Mouse (Mus musculus) gastrocnemius, adult 2 months (tissue): ENCODE results near the gene Ptprc. TPM values are rescaled to one million over a fixed set of nuclear protein-coding genes. Genes with fewer than 3 reads are reported as not detected.

Experiments used
- DNase-seq: peaks from one replicate; pipeline ENCODE4 v3.0.0; 2022
- H3K27ac ChIP-seq: fragments of 200-600 bp; 2 replicates; pipeline ENCODE4 v1.8.1; 2022; ENCODE audit warnings: mild to moderate bottlenecking
- H3K4me3 ChIP-seq: fragments of 200-600 bp; 2 replicates; pipeline ENCODE4 v1.8.1; 2022; ENCODE audit warnings: mild to moderate bottlenecking, moderate library complexity
- CTCF ChIP-seq: fragments of 200-600 bp; IDR thresholded peaks from 2 replicates; pipeline ENCODE4 v1.8.1; 2022; ENCODE audit warnings: antibody characterized with exemption, mild to moderate bottlenecking, moderate library complexity
- intact Hi-C: fragments of 180-260 bp; cut with DNase I; formaldehyde crosslinking; loops from one replicate; pipeline ENCODE4 v1.15.1; 2025
- total RNA-seq, 2 experiments: library from RNA; stranded (reverse); gene quantifications; 2 replicates each; pipeline ENCODE4 v1.2.3; 2021

Ptprc gene
- total RNA-seq, 2 experiments from 2014 or later: 0.97 to 1.4 TPM

DNA sequence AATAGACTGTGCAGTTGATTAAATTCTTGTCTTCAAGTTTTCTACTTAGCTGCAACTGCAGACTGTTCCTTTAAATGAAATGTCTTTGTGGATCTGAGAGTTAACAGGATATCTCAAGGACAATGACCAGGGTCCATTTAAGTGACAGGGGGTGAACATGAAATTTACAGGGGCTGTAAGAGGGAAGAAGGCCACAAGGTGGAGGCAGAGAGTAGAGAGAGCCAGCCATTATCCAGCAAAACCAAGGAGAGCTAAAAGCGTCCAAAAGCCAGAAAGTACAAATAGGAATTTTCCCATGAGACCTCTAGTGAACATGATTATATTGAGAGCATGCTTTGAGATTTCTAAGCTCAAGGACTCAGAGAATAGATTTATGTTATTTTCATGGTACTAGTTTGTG is 89.7 kb downstream of the Ptprc start:
- H3K4me3 ChIP-seq: no peak overlapping the region
- intact Hi-C loops: no loop called here
- no peak for DNase-seq
- no peak overlapping the region for H3K27ac ChIP-seq
- TF ChIP-seq CTCF: peak; percentile 41; the same call in 1 of the 2 replicates

- Histone ChIP-seq H3K4me3 (no peak overlapping the region), H3K27ac (no peak overlapping the region)
- TF ChIP-seq CTCF: no peak
- intact Hi-C loops: no loop called here
- no peak for DNase-seq
Measured at GRCm38 (mm10) chr1:138083707-138084106, 91.8 kb downstream of the Ptprc start.

DNA sequence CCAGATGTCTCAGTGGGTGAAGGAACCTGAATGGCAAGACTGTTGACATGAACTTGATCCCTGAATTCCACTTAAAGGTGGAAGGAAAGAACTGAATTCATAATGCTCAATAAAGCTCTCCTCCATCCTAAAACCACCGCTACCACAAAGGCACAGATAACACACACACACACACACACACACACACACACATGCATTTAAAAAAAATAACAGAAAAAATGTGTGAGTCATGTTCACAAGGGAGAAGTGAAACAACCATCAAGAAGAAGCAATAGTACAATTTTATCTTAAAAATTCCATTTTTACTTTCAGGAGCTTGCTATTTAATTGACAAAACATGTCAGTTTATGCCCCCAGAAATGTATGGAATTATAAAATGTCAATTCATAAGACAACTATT is 95.2 kb downstream of the Ptprc start:
- DNase-seq: no peak
- TF ChIP-seq CTCF: no peak
- intact Hi-C loops: no loop called here
- no peak overlapping the region for H3K4me3 ChIP-seq
- no peak overlapping the region for H3K27ac ChIP-seq

GRCm38 (mm10) chr1:138044196-138044945 is 131.1 kb downstream of the Ptprc start:
- DNase-seq: peak; percentile 72
- TF ChIP-seq CTCF: peak; percentile 88
- Histone ChIP-seq H3K27ac (no peak overlapping the region), H3K4me3 (no peak overlapping the region)
- intact Hi-C loops: loop anchor here (10.0 kb wide), 2 partner anchors 150 to 710 kb away; no protein-coding TSS in a partner anchor

- H3K4me3 ChIP-seq: peak overlapping the region; percentile 23; the same call in 1 of the 2 replicates
- no peak for TF ChIP-seq CTCF
- H3K27ac ChIP-seq: no peak overlapping the region
- intact Hi-C loops: loop anchor here (10.0 kb wide), 2 partner anchors 146 to 706 kb away; no protein-coding TSS in a partner anchor
- peak; percentile 43 for DNase-seq
Measured at GRCm38 (mm10) chr1:138040556-138040955, 135.0 kb downstream of the Ptprc start.

- no peak for TF ChIP-seq CTCF
- intact Hi-C loops: no loop called here
- no peak overlapping the region for H3K4me3 ChIP-seq
- DNase-seq: no peak
- H3K27ac ChIP-seq: no peak overlapping the region
Measured at GRCm38 (mm10) chr1:138039201-138039600, 136.3 kb downstream of the Ptprc start.

DNA sequence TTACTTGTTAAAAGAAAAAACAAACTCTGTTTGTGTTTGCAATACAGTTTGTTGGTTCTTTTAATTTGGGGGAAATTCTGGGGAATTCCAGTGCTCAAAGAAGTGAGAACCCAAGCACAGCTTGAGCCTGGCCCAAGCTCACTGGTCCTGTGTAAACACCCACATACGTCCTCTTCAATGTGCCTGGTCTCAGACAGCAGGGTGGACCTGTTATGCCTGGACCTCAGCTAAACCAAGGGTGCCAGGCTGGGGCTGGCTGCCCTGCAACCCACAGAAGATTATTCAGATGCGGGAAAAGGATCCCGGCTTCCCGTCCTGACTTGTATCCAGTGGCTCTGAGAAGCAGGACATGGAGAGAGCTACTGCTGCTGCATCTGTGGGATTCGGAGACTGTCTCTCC is 138.0 kb downstream of the Ptprc start:
- intact Hi-C loops: no loop called here
- Histone ChIP-seq H3K27ac (no peak overlapping the region), H3K4me3 (no peak overlapping the region)
- no peak for TF ChIP-seq CTCF
- no peak for DNase-seq

DNA sequence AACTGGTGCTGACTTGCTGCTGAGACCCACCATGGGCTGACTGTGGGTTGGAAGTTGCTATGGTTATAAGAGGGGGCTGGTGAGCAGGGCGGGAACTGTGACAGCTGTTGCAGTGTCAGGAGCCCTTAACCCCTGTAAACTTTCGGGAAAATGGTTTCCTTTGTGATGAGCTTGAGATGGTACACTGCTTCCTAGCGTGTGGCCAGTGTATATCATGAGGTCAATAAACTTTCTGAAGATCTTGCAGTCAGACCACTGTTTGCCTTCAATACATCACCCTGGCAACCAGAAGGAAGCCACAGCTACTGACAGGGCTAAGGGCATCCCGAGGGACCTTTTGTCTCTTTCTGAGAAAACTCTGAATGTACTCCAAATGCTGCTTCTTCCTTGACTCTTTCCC is 145.9 kb downstream of the Ptprc start:
- intact Hi-C loops: no loop called here
- DNase-seq: no peak
- H3K4me3 ChIP-seq: no peak overlapping the region
- no peak overlapping the region for H3K27ac ChIP-seq
- TF ChIP-seq CTCF: no peak

GRCm38 (mm10) chr1:138025298-138025697 is 150.2 kb downstream of the Ptprc start:
- Histone ChIP-seq H3K4me3 (no peak overlapping the region), H3K27ac (no peak overlapping the region)
- intact Hi-C loops: no loop called here
- no peak for DNase-seq
- TF ChIP-seq CTCF: no peak

GRCm38 (mm10) chr1:138023601-138024000 is 151.9 kb downstream of the Ptprc start:
- H3K27ac ChIP-seq: no peak overlapping the region
- no peak overlapping the region for H3K4me3 ChIP-seq
- intact Hi-C loops: no loop called here
- TF ChIP-seq CTCF: no peak
- DNase-seq: no peak

- DNase-seq: no peak
- TF ChIP-seq CTCF: no peak
- intact Hi-C loops: no loop called here
- Histone ChIP-seq H3K4me3 (no peak overlapping the region), H3K27ac (no peak overlapping the region)
Measured at GRCm38 (mm10) chr1:138022918-138023295, 152.6 kb downstream of the Ptprc start.

DNA sequence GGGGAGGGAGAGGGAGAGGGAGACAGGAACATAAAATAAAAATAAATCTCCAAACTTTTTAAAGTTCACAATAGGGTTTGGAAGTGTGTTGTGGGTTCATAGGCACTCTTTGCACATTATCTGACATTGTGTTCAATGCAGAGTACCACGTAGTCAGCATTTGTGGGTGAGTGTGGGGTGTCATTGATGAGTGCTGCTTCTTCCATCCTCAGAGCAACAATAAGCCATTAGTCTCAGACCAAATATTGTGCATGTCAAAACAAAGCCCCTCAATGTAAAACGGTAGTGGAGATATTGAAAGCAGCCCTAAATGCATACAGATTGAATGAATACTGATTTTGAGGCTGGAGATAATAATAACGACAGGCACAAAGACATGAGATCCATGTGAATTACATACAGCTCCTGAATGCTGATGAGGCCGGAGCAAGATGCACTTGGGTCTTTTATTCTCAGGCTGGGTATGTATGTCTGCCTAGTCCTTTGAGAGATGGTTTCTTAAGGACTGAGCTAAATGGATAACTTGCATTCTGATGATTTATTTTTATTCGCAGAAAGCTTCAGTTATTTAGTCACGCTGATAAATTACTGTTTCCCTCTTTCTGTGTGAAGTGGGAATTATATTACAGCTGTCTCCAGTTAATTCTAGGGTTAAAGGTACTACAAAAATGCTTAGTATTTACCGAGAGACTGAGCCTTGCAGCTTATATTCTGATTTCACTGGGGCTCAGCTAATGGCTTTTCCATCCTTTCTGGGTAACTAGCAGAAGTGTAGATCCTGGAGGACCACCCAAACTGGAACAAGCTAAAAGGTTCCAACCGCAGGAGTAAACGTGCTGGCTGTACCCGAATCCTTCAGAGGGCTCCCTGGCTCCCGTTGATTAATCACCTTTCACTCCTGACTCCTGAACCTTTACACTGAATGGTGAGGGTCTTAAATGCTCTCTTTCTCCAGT is 153.3 kb downstream of the Ptprc start:
- DNase-seq: no peak
- H3K27ac ChIP-seq: no peak overlapping the region
- no peak for TF ChIP-seq CTCF
- H3K4me3 ChIP-seq: no peak overlapping the region
- intact Hi-C loops: no loop called here

Other genes starting within 250 kb of the Ptprc start
- gene Atp6v1g3, start 98.0 kb upstream of the Ptprc start, total RNA-seq: not detected